Mouse (Mus musculus): ENCODE data around the gene Mdk.

DNA sequence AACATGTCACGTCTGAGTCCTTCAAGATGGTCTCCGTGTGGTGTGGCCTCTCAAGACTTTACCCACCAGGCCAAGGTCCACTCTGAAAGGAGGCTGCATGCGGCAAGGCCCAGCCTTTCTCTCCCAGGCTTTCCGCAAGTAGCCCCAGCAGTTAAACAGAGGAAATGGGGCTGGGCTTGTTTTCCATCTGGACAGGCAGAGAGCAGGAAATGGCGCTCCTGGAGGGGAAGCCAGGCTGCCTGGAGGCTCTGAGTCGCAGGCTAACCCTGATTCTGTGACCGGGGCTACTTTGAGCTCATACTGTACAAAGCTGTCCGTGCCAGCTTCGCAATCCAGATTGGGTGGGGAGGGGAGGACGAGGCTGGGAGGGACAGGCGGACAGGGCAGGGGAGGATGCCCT lies 35.9 kb upstream of the Mdk start:
- no peak for TF ChIP-seq TAL1 (IDR thresholded peaks at IDR 0.05; ENCODE audit: low read length)
- TF ChIP-seq GATA1 (IDR thresholded peaks at IDR 0.05; ENCODE audit: low read length): no peak

Data from erythroblast, embryonic 14.5 days (primary cell).